Mouse (Mus musculus) forebrain, embryonic 10.5 days (tissue): Measurements from ENCODE around the gene Uba5. TPM values are rescaled to one million over a fixed set of nuclear protein-coding genes. Genes with fewer than 3 reads are reported as not detected.

Experiments used
- DNase-seq: peaks from one replicate; pipeline ENCODE4 v3.0.0-alpha.2; 2017; ENCODE audit warnings: low spot score; ENCODE audit errors: extremely low spot score
- H3K27ac ChIP-seq: fragments of 300-500 bp; sonication (generic); 2 replicates; pipeline ENCODE4 v1.5.1; 2016; ENCODE audit warnings: mild to moderate bottlenecking
- H3K27me3 ChIP-seq: fragments of 300-500 bp; sonication (generic); 2 replicates; pipeline ENCODE4 v1.6.1; 2016; ENCODE audit warnings: mild to moderate bottlenecking; ENCODE audit not compliant: poor library complexity, severe bottlenecking
- H3K36me3 ChIP-seq: fragments of 300-500 bp; sonication (generic); replicated peaks from 2 replicates; pipeline ENCODE4 v1.6.1; 2016; ENCODE audit warnings: mild to moderate bottlenecking, moderate library complexity
- H3K4me1 ChIP-seq: fragments of 300-500 bp; sonication (generic); 2 replicates; pipeline ENCODE4 v1.6.1; 2016
- H3K4me3 ChIP-seq: fragments of 300-500 bp; sonication (generic); 2 replicates; pipeline ENCODE4 v1.5.1; 2016; ENCODE audit warnings: mild to moderate bottlenecking, moderate library complexity
- H3K9me3 ChIP-seq: fragments of 300-500 bp; sonication (generic); 2 replicates; pipeline ENCODE4 v1.6.1; 2016; ENCODE audit warnings: mild to moderate bottlenecking, moderate library complexity
- WGBS: fragments of 180-500 bp; shearing (Covaris S2); methylation state at CpG from one replicate; pipeline ENCODE4 v1.1.7; 2016; 5-methylcytosine and 5-hydroxymethylcytosine counted together
- polyA plus RNA-seq: library from polyadenylated mRNA; unstranded; fragments of >200 nt; fragmentation: Nextera tagmentation; extraction: Ambion mirVana; gene quantifications from 2 replicates; pipeline ENCODE4 v1.2.1, GENCODE M21; 2016

Gene Uba5
- polyA plus RNA-seq, 1 experiment from 2014 or later = 43.0 TPM

- H3K9me3 ChIP-seq = no peaks in the 10 kb centered on the region
- peaks cover 3% of the 10 kb centered on the region for H3K36me3 ChIP-seq
- no peak overlapping the region for H3K4me3 ChIP-seq
- no peak overlapping the region for H3K27ac ChIP-seq
- peaks cover 28% of the 10 kb centered on the region for H3K4me1 ChIP-seq
- peaks cover 14% of the 10 kb centered on the region; the same call in 1 of the 2 replicates for H3K27me3 ChIP-seq
- 66% methylated on average over 3 of the region's 3 CpGs for WGBS
- no peak for DNase-seq
Measured at GRCm38 (mm10) chr9:104000601-104001000, 62.3 kb downstream of the Uba5 start.

Other genes with a start within 250 kb of the Uba5 start
- 3.8 and 4.4 TPM in 2 replicates for gene Nphp3, start 60.6 kb downstream of the Uba5 start, polyA plus RNA-seq
- gene Gm28305, start 22.5 kb downstream of the Uba5 start, polyA plus RNA-seq = not detected in 2 replicates
- 8.6 and 9.0 TPM in 2 replicates for gene Acad11, start 243 bp upstream of the Uba5 start, polyA plus RNA-seq
- gene Ackr4, start 63.8 kb upstream of the Uba5 start, polyA plus RNA-seq = 0.46 and 0.54 TPM in 2 replicates
- 18.9 and 20.5 TPM in 2 replicates for gene Dnajc13, start 199.8 kb upstream of the Uba5 start, polyA plus RNA-seq